Mouse (Mus musculus): ENCODE data around the gene Rps9. TPM values are rescaled to one million over a fixed set of nuclear protein-coding genes. Genes with fewer than 3 reads are reported as not detected.

Gene Rps9
- 7.2 TPM for polyA plus RNA-seq (2014; fragmentation: Illumina TruSeq; extraction: RNeasy Lipid Tissue Mini Kit (QIAGEN cat#74804); ENCODE audit: low read depth, low replicate concordance)

GRCm38 (mm10) chr7:3703879-3704441 lies at the start of gene Rps9:
Gene Rps9, plus strand, starts transcription at chr7:3703993.

GRCm38 (mm10) chr7:3665215-3666114 lies 38.3 kb upstream of the Rps9 start, which contains the start of gene Leng1:
Gene Leng1, minus strand, starts transcription at chr7:3665840.

GRCm38 (mm10) chr7:3677342-3677741 lies 26.5 kb upstream of the Rps9 start, which contains the start of gene Tmc4:
Gene Tmc4, minus strand, starts transcription at chr7:3677553.

GRCm38 (mm10) chr7:3692382-3692986 lies 11.3 kb upstream of the Rps9 start, which contains the start of gene Tsen34:
Gene Tsen34, plus strand, starts transcription at chr7:3692863.

GRCm38 (mm10) chr7:3692987-3693808 lies 10.6 kb upstream of the Rps9 start, which contains the start of gene Mboat7:
Gene Mboat7, minus strand, starts transcription at chr7:3693523.

GRCm38 (mm10) chr7:3720268-3720667 lies 16.5 kb downstream of the Rps9 start, which contains the start of gene Pirb:
Gene Pirb, minus strand, starts transcription at chr7:3720391.

Other genes with a start within 250 kb of the Rps9 start
- gene Tarm1, start 201.4 kb upstream of the Rps9 start, polyA plus RNA-seq (2014; fragmentation: Illumina TruSeq; extraction: RNeasy Lipid Tissue Mini Kit (QIAGEN cat#74804); ENCODE audit: low read depth, low replicate concordance), result 1.9 TPM
- not detected for gene Oscar, start 87.8 kb upstream of the Rps9 start, polyA plus RNA-seq (2014; fragmentation: Illumina TruSeq; extraction: RNeasy Lipid Tissue Mini Kit (QIAGEN cat#74804); ENCODE audit: low read depth, low replicate concordance)
- 32.4 TPM for gene Ndufa3, start 86.6 kb upstream of the Rps9 start, polyA plus RNA-seq (2014; fragmentation: Illumina TruSeq; extraction: RNeasy Lipid Tissue Mini Kit (QIAGEN cat#74804); ENCODE audit: low read depth, low replicate concordance)
- gene Tfpt, start 74.1 kb upstream of the Rps9 start, polyA plus RNA-seq (2014; fragmentation: Illumina TruSeq; extraction: RNeasy Lipid Tissue Mini Kit (QIAGEN cat#74804); ENCODE audit: low read depth, low replicate concordance), result not detected
- gene Prpf31, start 74.0 kb upstream of the Rps9 start, polyA plus RNA-seq (2014; fragmentation: Illumina TruSeq; extraction: RNeasy Lipid Tissue Mini Kit (QIAGEN cat#74804); ENCODE audit: low read depth, low replicate concordance), result 20.0 TPM
- 5.7 TPM for gene Cnot3, start 58.7 kb upstream of the Rps9 start, polyA plus RNA-seq (2014; fragmentation: Illumina TruSeq; extraction: RNeasy Lipid Tissue Mini Kit (QIAGEN cat#74804); ENCODE audit: low read depth, low replicate concordance)
- 7.0 TPM for gene Leng1, start 38.2 kb upstream of the Rps9 start, polyA plus RNA-seq (2014; fragmentation: Illumina TruSeq; extraction: RNeasy Lipid Tissue Mini Kit (QIAGEN cat#74804); ENCODE audit: low read depth, low replicate concordance)
- gene Tmc4, start 26.4 kb upstream of the Rps9 start, polyA plus RNA-seq (2014; fragmentation: Illumina TruSeq; extraction: RNeasy Lipid Tissue Mini Kit (QIAGEN cat#74804); ENCODE audit: low read depth, low replicate concordance), result 16.7 TPM
- gene Tsen34, start 11.1 kb upstream of the Rps9 start, polyA plus RNA-seq (2014; fragmentation: Illumina TruSeq; extraction: RNeasy Lipid Tissue Mini Kit (QIAGEN cat#74804); ENCODE audit: low read depth, low replicate concordance), result 4.3 TPM
- gene Mboat7, start 10.5 kb upstream of the Rps9 start, polyA plus RNA-seq (2014; fragmentation: Illumina TruSeq; extraction: RNeasy Lipid Tissue Mini Kit (QIAGEN cat#74804); ENCODE audit: low read depth, low replicate concordance), result 36.5 TPM
- gene Pirb, start 16.4 kb downstream of the Rps9 start, polyA plus RNA-seq (2014; fragmentation: Illumina TruSeq; extraction: RNeasy Lipid Tissue Mini Kit (QIAGEN cat#74804); ENCODE audit: low read depth, low replicate concordance), result 0.97 TPM
- not detected for gene Gm15448, start 121.7 kb downstream of the Rps9 start, polyA plus RNA-seq (2014; fragmentation: Illumina TruSeq; extraction: RNeasy Lipid Tissue Mini Kit (QIAGEN cat#74804); ENCODE audit: low read depth, low replicate concordance)
- gene Pira2, start 141.1 kb downstream of the Rps9 start, polyA plus RNA-seq (2014; fragmentation: Illumina TruSeq; extraction: RNeasy Lipid Tissue Mini Kit (QIAGEN cat#74804); ENCODE audit: low read depth, low replicate concordance), result 0.20 TPM
- not detected for gene Gm14548, start 194.1 kb downstream of the Rps9 start, polyA plus RNA-seq (2014; fragmentation: Illumina TruSeq; extraction: RNeasy Lipid Tissue Mini Kit (QIAGEN cat#74804); ENCODE audit: low read depth, low replicate concordance)
- not detected for gene Lilra6, start 211.5 kb downstream of the Rps9 start, polyA plus RNA-seq (2014; fragmentation: Illumina TruSeq; extraction: RNeasy Lipid Tissue Mini Kit (QIAGEN cat#74804); ENCODE audit: low read depth, low replicate concordance)

Data from kidney, adult 10 weeks (tissue).